Mouse (Mus musculus): ENCODE results near the gene Immp2l. TPM values are rescaled to one million over a fixed set of nuclear protein-coding genes. Genes with fewer than 3 reads are reported as not detected.

Immp2l gene
- polyA plus RNA-seq, 1 experiment from 2014 or later = 16.3 TPM

DNA sequence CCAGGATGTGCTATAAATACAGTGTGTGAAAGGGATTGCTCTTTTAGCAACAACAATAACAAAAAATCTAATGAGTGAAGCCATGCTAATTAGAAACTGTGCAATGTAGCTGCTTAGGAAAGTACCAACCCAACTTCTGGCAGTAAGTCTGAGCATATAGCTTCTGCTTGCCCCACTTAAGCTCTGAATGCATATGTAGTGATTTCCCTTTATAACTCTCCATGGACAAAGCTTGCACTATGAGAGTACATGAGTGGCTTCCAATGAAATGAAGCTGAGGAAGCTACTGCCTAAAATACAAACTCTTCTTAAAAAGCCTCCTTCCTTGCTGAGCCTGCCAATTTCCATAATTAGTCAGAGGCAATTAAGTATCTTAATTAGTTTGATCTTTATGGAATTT lies 370.3 kb downstream of the Immp2l start:
- Histone ChIP-seq H3K4me3 (replicated peaks; ENCODE audit: low read length) (no peak overlapping the region), H3K27me3 (ENCODE audit: control insufficient read depth, insufficient read depth, low read length) (no peaks in the 10 kb centered on the region), H3K9ac (ENCODE audit: low read length) (no peak overlapping the region), H3K9me3 (replicated peaks; ENCODE audit: control insufficient read depth, low read length) (no peaks in the 10 kb centered on the region), H3K4me1 (ENCODE audit: control insufficient read depth, insufficient read depth, low read length) (no peaks in the 10 kb centered on the region), H3K36me3 (ENCODE audit: control insufficient read depth, insufficient read depth, low read length) (no peaks in the 10 kb centered on the region), H3K27ac (ENCODE audit: low read length) (no peak overlapping the region), H3K4me2 (ENCODE audit: low read depth, low read length) (no peak overlapping the region)
- ATAC-seq (ENCODE audit: insufficient read depth, low FRiP score) = no peak

DNA sequence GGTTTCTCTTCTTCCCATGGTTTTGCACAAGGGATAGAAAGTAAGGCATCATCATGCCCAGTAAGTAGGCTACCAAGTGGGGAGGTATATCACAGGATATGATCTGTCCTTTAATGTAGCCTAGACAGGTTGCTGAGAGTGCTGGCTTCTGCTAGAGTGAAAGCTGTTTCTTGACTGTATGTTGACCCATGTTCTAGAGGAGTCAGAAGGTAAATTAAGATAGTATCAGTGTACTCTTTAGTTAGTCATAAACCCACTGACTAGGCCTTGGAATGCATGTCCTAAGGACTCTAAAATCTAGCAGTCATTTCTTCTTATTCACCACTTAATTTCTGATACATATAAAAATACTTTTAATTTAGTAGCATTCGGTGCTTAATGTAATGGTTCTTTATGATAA lies 377.2 kb downstream of the Immp2l start:
- no peak for ATAC-seq (ENCODE audit: insufficient read depth, low FRiP score)
- no peaks in the 10 kb centered on the region for H3K27me3 ChIP-seq (ENCODE audit: control insufficient read depth, insufficient read depth, low read length)
- H3K27ac ChIP-seq (ENCODE audit: low read length) = no peak overlapping the region
- H3K36me3 ChIP-seq (ENCODE audit: control insufficient read depth, insufficient read depth, low read length) = no peaks in the 10 kb centered on the region
- 94% methylated on average over 1 of the region's 1 CpGs for WGBS
- H3K9ac ChIP-seq (ENCODE audit: low read length) = no peak overlapping the region
- H3K4me2 ChIP-seq (ENCODE audit: low read depth, low read length) = no peak overlapping the region
- H3K4me3 ChIP-seq (replicated peaks; ENCODE audit: low read length) = no peak overlapping the region
- H3K4me1 ChIP-seq (ENCODE audit: control insufficient read depth, insufficient read depth, low read length) = no peaks in the 10 kb centered on the region
- no peaks in the 10 kb centered on the region for H3K9me3 ChIP-seq (replicated peaks; ENCODE audit: control insufficient read depth, low read length)

DNA sequence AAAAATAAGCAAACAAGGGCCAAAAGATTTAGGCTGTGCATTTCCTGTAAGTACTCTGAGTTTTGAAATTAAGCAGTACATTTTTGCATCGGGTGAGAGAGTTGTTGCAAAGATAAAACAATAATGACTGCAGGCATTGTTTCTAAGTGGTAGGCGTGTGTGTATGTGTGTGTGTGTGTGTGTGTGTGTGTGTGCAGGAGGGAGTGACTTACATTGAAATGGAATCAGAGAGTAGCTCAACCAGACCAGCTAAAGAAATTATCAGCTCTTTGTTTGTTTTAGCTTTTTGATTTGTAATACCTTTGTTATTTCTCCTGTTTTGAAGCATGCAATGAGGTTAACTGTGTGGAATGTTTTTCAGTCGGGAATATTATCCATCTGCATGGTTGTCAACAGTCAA lies 378.0 kb downstream of the Immp2l start:
- H3K9me3 ChIP-seq (replicated peaks; ENCODE audit: control insufficient read depth, low read length) = no peaks in the 10 kb centered on the region
- no peak for ATAC-seq (ENCODE audit: insufficient read depth, low FRiP score)
- H3K4me3 ChIP-seq (replicated peaks; ENCODE audit: low read length) = no peak overlapping the region
- H3K4me1 ChIP-seq (ENCODE audit: control insufficient read depth, insufficient read depth, low read length) = no peaks in the 10 kb centered on the region
- no peak overlapping the region for H3K27ac ChIP-seq (ENCODE audit: low read length)
- H3K4me2 ChIP-seq (ENCODE audit: low read depth, low read length) = no peak overlapping the region
- 36% methylated on average over 3 of the region's 3 CpGs for WGBS
- no peaks in the 10 kb centered on the region for H3K36me3 ChIP-seq (ENCODE audit: control insufficient read depth, insufficient read depth, low read length)
- H3K27me3 ChIP-seq (ENCODE audit: control insufficient read depth, insufficient read depth, low read length) = no peaks in the 10 kb centered on the region
- no peak overlapping the region for H3K9ac ChIP-seq (ENCODE audit: low read length)

DNA sequence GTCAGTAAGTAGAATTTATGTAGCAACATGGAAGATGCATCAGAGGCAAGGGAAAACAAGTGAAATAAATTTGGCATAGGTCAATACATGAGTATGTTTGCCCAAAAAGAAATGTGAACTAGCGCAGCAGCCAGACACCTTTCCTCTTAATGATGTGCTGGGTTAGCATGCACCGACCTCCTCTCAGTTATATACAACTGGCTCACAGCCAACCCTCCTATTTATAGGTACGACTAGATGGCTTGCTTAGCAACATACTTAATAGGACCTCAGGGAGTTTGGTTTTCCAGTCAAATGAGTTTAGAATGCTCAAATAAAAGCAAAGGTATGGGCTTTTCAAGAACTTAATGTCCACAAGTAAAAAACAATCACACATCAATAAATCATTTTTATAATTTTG lies 385.5 kb downstream of the Immp2l start:
- no peaks in the 10 kb centered on the region for H3K36me3 ChIP-seq (ENCODE audit: control insufficient read depth, insufficient read depth, low read length)
- H3K4me1 ChIP-seq (ENCODE audit: control insufficient read depth, insufficient read depth, low read length) = no peaks in the 10 kb centered on the region
- no peak overlapping the region for H3K27ac ChIP-seq (ENCODE audit: low read length)
- H3K9me3 ChIP-seq (replicated peaks; ENCODE audit: control insufficient read depth, low read length) = no peaks in the 10 kb centered on the region
- no peak for ATAC-seq (ENCODE audit: insufficient read depth, low FRiP score)
- H3K27me3 ChIP-seq (ENCODE audit: control insufficient read depth, insufficient read depth, low read length) = no peaks in the 10 kb centered on the region
- no peak overlapping the region for H3K9ac ChIP-seq (ENCODE audit: low read length)
- 51% methylated on average over 3 of the region's 3 CpGs for WGBS
- no peak overlapping the region for H3K4me3 ChIP-seq (replicated peaks; ENCODE audit: low read length)
- no peak overlapping the region for H3K4me2 ChIP-seq (ENCODE audit: low read depth, low read length)

DNA sequence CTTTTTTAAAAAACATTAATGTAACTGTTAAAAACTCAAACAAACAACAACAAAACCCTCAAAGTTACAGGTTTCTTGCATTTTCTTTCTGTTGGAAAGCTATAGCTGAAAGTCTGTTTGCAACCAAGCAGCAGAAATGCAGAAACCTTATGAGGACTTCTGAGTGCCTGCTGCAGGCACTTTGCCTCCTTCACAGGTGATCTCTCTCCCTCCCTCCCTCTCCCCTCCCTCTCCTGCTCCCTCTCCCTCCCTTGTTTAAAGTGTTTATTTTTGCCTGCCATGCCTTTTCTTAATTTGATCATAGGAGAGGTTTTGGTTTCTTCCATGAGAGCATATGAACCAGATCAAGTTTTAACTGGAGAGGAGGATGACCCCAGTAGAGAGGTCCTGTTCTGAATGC lies 392.7 kb downstream of the Immp2l start:
- Histone ChIP-seq H3K4me2 (ENCODE audit: low read depth, low read length) (no peak overlapping the region), H3K27me3 (ENCODE audit: control insufficient read depth, insufficient read depth, low read length) (no peaks in the 10 kb centered on the region), H3K27ac (ENCODE audit: low read length) (peak overlapping the region; percentile 11; the same call in 1 of the 2 replicates), H3K9me3 (replicated peaks; ENCODE audit: control insufficient read depth, low read length) (no peaks in the 10 kb centered on the region), H3K4me1 (ENCODE audit: control insufficient read depth, insufficient read depth, low read length) (0 out of 2 replicates have a peak, but pooled peaks cover 3% of the 10 kb centered on the region), H3K9ac (ENCODE audit: low read length) (no peak overlapping the region), H3K36me3 (ENCODE audit: control insufficient read depth, insufficient read depth, low read length) (no peaks in the 10 kb centered on the region), H3K4me3 (replicated peaks; ENCODE audit: low read length) (no peak overlapping the region)
- ATAC-seq (ENCODE audit: insufficient read depth, low FRiP score) = peak; percentile 36; the same call in 1 of the 2 replicates

DNA sequence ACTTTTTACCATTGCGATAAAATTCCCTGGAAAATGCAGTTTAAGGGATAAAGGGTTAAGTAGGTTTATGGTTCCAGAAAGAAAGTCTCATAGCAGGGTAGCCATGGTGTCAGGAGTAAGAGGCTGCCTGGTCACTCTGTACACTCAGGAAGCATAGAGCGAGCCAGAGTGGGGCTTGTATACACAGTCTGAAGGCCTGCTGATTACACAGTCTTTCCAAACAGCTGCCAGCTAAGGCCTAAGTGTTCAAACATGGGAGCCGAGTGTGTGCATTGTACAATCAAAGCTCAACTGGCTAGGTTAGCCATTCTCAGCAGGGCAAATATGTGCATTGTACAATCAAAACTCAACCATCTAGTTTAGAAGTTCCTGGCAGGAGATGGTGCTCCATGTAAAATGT lies 393.2 kb downstream of the Immp2l start:
- peak; percentile 96 for ATAC-seq (ENCODE audit: insufficient read depth, low FRiP score)
- no peaks in the 10 kb centered on the region for H3K9me3 ChIP-seq (replicated peaks; ENCODE audit: control insufficient read depth, low read length)

DNA sequence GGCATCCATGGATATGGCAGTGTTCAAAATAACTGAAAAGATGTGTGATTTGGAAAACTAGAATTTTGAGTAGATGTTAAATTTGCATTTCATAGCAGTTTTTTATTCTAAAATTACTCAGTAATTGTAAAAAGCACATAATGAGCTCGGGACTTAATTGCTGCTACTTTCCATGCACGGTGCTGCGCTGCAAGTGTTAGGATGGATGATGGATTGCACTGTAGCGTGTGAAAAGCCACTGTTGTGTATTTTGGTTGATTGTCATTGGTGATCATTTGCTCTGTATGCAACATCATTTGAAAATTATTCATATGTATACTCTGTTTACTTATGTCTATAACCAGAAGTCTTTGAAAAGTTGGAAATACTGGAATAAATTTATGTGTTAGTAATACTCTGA lies 394.1 kb downstream of the Immp2l start:
- Histone ChIP-seq H3K4me2 (ENCODE audit: low read depth, low read length) (no peak overlapping the region), H3K27ac (ENCODE audit: low read length) (no peak overlapping the region), H3K4me3 (replicated peaks; ENCODE audit: low read length) (no peak overlapping the region), H3K4me1 (ENCODE audit: control insufficient read depth, insufficient read depth, low read length) (0 out of 2 replicates have a peak, but pooled peaks cover 3% of the 10 kb centered on the region), H3K27me3 (ENCODE audit: control insufficient read depth, insufficient read depth, low read length) (no peaks in the 10 kb centered on the region), H3K36me3 (ENCODE audit: control insufficient read depth, insufficient read depth, low read length) (no peaks in the 10 kb centered on the region), H3K9ac (ENCODE audit: low read length) (no peak overlapping the region), H3K9me3 (replicated peaks; ENCODE audit: control insufficient read depth, low read length) (no peaks in the 10 kb centered on the region)
- no peak for ATAC-seq (ENCODE audit: insufficient read depth, low FRiP score)
- 75% methylated on average over 4 of the region's 4 CpGs for WGBS

More for the DNA sequence above, 393.2 kb downstream of the Immp2l start:
- 0 out of 2 replicates have a peak, but pooled peaks cover 3% of the 10 kb centered on the region for H3K4me1 ChIP-seq (ENCODE audit: control insufficient read depth, insufficient read depth, low read length)
- no peaks in the 10 kb centered on the region for H3K36me3 ChIP-seq (ENCODE audit: control insufficient read depth, insufficient read depth, low read length)
- 17% methylated on average over 3 of the region's 3 CpGs for WGBS
- no peak overlapping the region for H3K4me3 ChIP-seq (replicated peaks; ENCODE audit: low read length)
- peak overlapping the region; percentile 11; the same call in 1 of the 2 replicates for H3K27ac ChIP-seq (ENCODE audit: low read length)
- H3K9ac ChIP-seq (ENCODE audit: low read length) = no peak overlapping the region
- H3K27me3 ChIP-seq (ENCODE audit: control insufficient read depth, insufficient read depth, low read length) = no peaks in the 10 kb centered on the region
- no peak overlapping the region for H3K4me2 ChIP-seq (ENCODE audit: low read depth, low read length)

DNA sequence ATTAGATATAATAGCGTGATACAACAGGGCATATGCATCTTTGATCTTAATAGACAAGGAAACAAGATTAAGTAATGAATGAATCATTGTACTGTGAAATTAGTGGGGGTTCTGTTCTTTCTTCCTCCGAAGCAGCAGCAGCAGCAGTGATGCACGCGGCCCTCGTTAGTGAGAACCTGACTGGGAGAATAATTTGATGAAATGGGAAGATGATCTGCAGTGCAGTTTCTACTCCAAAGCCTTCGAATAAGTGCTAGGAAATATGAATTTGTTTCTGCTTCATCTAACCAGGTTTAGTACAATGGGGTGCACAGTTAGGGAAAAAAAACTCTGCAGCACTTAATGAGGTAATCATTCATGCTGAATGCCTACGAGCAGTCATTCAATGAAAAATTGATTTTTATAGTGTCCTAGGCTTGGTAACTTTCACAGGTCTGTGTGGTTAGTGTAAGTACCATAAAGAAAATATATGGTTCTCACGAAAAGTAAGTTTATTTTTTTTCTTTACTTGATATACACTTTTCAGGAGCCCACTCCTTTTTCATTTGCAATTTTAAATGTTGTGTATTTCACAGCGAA lies 401.3 kb downstream of the Immp2l start:
- no peak overlapping the region for H3K27ac ChIP-seq (ENCODE audit: low read length)
- WGBS = 71% methylated on average over 9 of the region's 9 CpGs
- no peaks in the 10 kb centered on the region for H3K4me1 ChIP-seq (ENCODE audit: control insufficient read depth, insufficient read depth, low read length)
- ATAC-seq (ENCODE audit: insufficient read depth, low FRiP score) = no peak
- H3K27me3 ChIP-seq (ENCODE audit: control insufficient read depth, insufficient read depth, low read length) = no peaks in the 10 kb centered on the region
- no peaks in the 10 kb centered on the region for H3K9me3 ChIP-seq (replicated peaks; ENCODE audit: control insufficient read depth, low read length)
- no peak overlapping the region for H3K4me2 ChIP-seq (ENCODE audit: low read depth, low read length)
- H3K4me3 ChIP-seq (replicated peaks; ENCODE audit: low read length) = no peak overlapping the region
- H3K9ac ChIP-seq (ENCODE audit: low read length) = no peak overlapping the region
- no peaks in the 10 kb centered on the region for H3K36me3 ChIP-seq (ENCODE audit: control insufficient read depth, insufficient read depth, low read length)

DNA sequence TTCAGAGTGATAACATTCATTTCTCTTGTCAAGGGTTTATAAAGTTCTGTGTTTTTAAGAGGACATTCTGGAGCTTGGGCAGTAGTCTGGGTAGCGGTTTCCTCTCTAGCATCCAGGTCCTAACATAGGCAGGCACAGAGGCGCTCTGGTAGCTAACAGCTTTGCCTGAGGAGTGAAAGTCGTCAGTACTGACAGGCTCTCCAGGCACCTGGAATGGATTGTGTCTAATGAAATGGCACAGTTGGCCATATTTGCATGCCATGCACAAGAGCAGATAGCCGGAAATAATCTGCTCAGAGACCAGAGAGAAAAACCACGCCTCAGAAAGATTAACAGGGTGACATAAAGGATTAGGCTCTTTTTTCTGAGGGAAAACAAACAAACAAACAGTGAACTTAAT lies 403.6 kb downstream of the Immp2l start:
- WGBS = 72% methylated on average over 5 of the region's 5 CpGs

DNA sequence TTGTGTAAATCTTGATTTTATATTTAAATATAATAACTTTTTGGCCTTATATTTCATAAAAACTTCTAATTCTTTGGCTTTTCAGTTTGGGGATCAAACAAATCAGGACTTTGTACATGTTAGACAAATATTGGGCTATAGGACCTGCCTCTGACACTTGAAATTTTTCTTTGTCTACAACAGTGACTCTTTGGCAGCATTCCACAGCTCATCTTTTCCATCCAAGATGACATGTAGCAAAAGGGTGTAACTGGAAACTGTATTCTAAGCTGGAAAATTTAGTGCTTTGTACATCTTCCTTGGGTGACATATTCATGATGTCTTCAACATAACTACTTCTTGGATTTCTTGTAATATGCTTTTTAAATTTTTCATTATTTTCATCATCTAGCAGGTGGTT lies 404.9 kb downstream of the Immp2l start:
- Histone ChIP-seq H3K4me3 (replicated peaks; ENCODE audit: low read length) (no peak overlapping the region), H3K27ac (ENCODE audit: low read length) (no peak overlapping the region), H3K36me3 (ENCODE audit: control insufficient read depth, insufficient read depth, low read length) (no peaks in the 10 kb centered on the region), H3K9me3 (replicated peaks; ENCODE audit: control insufficient read depth, low read length) (no peaks in the 10 kb centered on the region), H3K4me1 (ENCODE audit: control insufficient read depth, insufficient read depth, low read length) (no peaks in the 10 kb centered on the region), H3K4me2 (ENCODE audit: low read depth, low read length) (no peak overlapping the region), H3K27me3 (ENCODE audit: control insufficient read depth, insufficient read depth, low read length) (no peaks in the 10 kb centered on the region), H3K9ac (ENCODE audit: low read length) (no peak overlapping the region)
- no peak for ATAC-seq (ENCODE audit: insufficient read depth, low FRiP score)

More for the DNA sequence above, 403.6 kb downstream of the Immp2l start:
- Histone ChIP-seq H3K27ac (ENCODE audit: low read length) (no peak overlapping the region), H3K9me3 (replicated peaks; ENCODE audit: control insufficient read depth, low read length) (no peaks in the 10 kb centered on the region), H3K4me3 (replicated peaks; ENCODE audit: low read length) (no peak overlapping the region), H3K4me1 (ENCODE audit: control insufficient read depth, insufficient read depth, low read length) (no peaks in the 10 kb centered on the region), H3K4me2 (ENCODE audit: low read depth, low read length) (no peak overlapping the region), H3K36me3 (ENCODE audit: control insufficient read depth, insufficient read depth, low read length) (no peaks in the 10 kb centered on the region), H3K9ac (ENCODE audit: low read length) (no peak overlapping the region), H3K27me3 (ENCODE audit: control insufficient read depth, insufficient read depth, low read length) (no peaks in the 10 kb centered on the region)
- ATAC-seq (ENCODE audit: insufficient read depth, low FRiP score) = no peak
